Mouse (Mus musculus) hindlimb bud, embryonic 11.5 days (tissue): ENCODE measurements around the gene Gm42688.

Source experiments
- DNase-seq: peaks from one replicate; pipeline ENCODE4 v3.0.0-alpha.2; 2012; ENCODE audit warnings: low read depth, low spot score; ENCODE audit errors: extremely low spot score

The Gm42688 gene

DNA sequence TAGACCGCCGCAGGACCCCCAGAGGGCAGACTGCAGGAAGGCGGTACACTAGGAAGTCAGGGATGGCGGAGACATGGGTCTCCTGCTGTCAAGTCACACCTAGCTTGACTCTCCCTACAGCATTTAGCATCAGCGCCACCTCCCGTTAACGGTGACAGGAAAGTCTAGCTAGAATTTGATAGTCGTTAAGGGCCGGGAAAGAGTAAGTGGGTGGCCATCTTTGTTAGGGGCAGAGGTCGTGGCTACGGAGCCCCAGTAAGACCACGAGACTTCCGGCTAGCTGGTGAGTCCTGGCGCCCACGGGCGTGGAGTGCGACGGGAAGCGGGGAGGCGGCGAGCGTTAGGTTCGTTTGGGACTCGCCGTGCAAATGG, at the start of gene Gm42688, which contains the start of gene Ccdc142:
Gm42688 (plus strand) TSS at position 302 of the 372 bp plus-strand sequence.
Ccdc142 (plus strand) TSS at position 286 of the 372 bp plus-strand sequence.
- peak; percentile 71 for DNase-seq

DNA sequence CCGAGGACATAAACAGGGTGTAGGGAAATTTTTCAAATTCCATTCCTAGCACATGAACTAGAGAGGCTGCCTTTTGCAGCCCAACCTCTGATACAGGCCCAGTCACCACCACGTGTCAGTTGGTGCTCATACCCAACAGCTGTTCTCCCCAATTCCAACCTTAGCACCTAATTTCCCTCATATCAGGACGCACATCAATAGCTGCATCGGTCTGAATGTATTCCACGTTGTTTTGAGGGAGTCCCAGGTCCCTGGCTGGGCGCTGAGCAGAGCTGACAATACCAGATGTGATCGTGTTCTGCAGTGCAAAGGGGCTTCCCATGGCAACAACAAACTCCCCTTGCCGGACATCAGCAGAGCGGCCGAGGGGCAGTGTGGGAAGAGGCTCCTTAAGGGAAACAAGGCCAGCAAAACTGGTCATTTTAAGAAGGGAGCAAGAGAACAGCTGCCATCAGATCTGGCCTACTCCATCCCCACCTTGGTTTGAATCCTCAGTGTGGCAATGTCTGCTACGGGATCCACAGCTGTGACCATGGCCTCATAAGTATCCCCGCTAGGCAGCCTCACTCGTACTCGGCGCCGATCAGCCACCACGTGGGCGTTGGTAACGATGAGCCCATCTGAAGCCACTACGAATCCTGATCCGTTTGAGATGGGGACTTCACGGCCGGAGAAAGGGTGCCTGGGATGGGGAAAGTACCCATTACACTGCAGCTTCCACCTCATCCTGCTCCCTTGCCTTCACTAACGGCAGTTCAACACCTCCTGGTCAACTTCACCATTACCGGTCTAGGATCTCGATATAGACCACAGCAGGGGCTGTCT, 48.1 kb upstream of the Gm42688 start:
- DNase-seq: no peak

DNA sequence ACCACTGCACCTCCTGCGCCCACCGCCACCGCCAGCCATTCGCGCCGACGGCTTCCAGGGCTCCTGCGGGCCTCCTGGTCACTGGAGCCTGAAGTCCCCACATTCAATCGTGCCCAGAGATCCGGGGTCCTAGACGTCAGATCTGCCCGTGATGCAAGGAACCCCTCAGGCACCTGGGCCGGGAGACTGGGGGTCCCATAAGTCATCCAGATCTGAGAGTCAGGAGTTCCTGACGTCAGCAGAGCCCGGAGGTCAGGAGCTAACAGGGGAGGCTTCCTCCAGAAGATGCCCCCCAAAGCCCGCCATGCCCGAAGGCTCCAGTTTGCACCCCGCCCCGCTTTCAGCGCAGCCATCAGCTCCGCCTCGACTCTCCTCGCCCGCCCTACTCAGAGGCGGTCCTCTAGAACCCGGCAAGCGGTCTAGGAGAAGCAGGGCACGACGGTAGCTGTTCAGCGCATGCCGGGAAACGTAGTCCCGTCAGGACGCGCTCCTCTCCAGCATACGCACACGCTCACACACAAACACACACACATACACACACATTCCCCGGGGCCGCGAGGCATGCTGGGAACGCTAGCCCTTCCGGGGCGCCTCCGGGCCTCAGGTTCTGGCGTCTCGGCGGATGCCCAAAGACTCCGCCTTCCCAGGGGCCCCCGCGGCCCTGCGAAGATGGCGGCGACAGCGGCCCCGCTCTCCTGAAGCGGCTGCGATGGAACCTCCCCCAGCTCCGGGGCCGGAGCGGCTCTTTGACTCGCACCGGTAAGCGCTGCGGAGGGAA, 47.2 kb upstream of the Gm42688 start, which contains the start of gene Aup1:
Aup1 (plus strand) TSS at position 448 of the 778 bp plus-strand sequence.
- peak; percentile 86 for DNase-seq

DNA sequence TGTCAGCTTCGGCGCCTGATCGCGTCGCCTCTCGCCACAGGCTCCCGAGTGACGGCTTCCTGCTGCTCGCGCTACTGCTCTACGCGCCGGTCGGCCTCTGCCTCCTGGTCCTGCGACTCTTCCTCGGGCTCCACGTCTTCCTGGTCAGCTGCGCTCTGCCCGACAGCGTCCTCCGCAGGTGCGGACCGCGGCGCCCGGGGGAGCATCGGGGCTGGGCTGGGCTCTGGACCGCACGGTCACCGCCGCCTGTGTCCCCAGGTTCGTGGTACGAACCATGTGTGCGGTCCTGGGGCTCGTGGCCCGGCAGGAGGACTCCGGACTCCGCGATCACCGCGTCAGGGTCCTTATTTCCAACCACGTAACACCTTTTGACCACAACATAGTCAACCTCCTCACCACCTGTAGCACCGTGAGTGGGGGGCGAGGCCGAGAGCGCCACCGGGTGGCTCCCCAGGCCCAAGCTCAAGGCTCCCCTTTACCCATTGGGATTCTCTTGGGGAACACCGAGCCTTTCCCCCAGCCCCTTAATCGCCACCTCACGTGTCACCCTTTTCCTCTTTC, 46.5 kb upstream of the Gm42688 start, which contains the start of gene Htra2:
Htra2 (minus strand) TSS at position 403 of the 561 bp plus-strand sequence.
- no peak for DNase-seq

GRCm38 (mm10) chr6:83057790-83058189, 43.6 kb upstream of the Gm42688 start, which contains the start of gene Dqx1:
Gene Dqx1 (plus strand): TSS chr6:83057844.
- DNase-seq: no peak

GRCm38 (mm10) chr6:83058725-83059124, 42.7 kb upstream of the Gm42688 start:
- no peak for DNase-seq

- no peak for DNase-seq
These were observed 35.4 kb upstream of the Gm42688 start for GRCm38 (mm10) chr6:83065995-83066394.

DNA sequence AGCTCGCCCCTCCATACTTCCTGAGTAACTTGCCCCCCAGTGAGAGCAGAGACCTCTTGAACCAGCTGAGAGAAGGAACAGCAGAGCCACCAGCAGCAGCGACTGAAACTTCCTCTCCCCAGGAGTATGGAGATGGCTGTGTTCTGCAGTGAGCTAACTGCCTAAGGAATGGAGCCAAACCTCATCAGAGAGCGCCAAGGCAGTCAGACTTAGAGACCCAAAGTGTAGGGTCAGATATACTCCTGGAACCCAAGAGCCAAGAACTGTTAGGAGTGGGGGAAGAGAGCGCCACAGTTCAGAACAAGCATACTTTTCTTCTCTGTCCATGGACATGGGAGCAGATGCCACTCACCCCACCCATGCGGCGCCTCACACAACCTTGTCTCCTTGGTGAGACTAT, 35.0 kb upstream of the Gm42688 start:
- no peak for DNase-seq

DNA sequence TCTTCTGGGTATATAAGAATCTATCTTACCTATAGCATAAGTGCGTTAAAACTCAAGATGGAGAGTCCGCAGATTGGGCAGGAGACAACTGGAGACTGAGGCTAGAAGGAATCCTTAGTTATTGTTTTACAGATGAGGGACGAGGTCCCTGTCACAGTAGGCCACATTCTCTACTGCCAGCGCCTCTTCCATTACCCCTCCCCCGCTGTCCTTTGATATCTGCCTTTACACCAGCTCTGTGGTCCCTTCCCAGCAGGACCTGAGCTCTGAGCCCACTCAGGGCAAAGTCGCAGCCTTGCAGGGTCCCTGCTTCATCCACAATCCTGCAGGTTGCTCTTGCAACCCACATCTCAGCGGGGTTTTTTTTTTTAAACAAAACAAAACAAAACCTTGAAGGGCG, 33.2 kb upstream of the Gm42688 start:
- DNase-seq: no peak

- no peak for DNase-seq
These were observed 32.5 kb upstream of the Gm42688 start for GRCm38 (mm10) chr6:83068706-83069487.

DNA sequence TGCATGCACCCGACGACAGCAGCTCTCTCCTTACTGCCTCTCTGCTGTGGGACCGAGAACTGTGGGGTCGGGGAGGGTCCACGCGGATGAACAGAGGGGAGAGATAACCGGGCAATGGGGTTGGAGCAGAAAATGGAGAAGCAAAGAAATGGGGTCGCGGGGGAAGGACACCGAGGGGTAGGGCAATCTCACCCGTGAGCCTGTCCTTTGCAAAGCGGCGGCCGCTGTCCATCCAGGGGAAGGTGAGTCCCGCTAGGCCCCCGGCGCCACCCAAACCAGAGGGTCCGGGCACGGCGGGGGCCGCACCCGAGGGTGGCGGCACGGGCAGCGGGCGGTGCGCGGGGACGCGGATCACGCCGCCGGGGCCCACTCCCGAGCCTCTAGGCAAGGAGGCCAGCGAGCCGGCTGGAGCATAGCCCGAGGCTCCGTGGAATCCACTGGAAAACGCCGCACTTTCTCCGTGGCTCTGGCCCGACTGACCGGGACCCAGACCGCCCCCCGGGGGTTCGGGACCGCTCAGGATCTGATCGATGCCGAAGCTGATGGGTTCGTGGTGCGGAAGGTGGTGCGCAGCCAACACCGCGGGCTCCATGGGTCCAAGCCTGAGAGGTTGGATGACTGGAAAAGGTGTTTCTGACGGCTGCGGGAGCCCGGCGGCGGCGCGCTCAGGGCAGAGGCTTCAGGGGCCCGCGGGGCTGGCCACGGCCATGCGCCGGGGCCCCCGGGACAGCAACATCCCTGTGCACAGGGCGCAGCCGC, 31.8 kb upstream of the Gm42688 start:
- DNase-seq: no peak

- DNase-seq: no peak
These were observed 31.3 kb upstream of the Gm42688 start, which contains the start of gene Tlx2 for GRCm38 (mm10) chr6:83070247-83070310. Gene Tlx2 (minus strand): TSS chr6:83070293.

DNA sequence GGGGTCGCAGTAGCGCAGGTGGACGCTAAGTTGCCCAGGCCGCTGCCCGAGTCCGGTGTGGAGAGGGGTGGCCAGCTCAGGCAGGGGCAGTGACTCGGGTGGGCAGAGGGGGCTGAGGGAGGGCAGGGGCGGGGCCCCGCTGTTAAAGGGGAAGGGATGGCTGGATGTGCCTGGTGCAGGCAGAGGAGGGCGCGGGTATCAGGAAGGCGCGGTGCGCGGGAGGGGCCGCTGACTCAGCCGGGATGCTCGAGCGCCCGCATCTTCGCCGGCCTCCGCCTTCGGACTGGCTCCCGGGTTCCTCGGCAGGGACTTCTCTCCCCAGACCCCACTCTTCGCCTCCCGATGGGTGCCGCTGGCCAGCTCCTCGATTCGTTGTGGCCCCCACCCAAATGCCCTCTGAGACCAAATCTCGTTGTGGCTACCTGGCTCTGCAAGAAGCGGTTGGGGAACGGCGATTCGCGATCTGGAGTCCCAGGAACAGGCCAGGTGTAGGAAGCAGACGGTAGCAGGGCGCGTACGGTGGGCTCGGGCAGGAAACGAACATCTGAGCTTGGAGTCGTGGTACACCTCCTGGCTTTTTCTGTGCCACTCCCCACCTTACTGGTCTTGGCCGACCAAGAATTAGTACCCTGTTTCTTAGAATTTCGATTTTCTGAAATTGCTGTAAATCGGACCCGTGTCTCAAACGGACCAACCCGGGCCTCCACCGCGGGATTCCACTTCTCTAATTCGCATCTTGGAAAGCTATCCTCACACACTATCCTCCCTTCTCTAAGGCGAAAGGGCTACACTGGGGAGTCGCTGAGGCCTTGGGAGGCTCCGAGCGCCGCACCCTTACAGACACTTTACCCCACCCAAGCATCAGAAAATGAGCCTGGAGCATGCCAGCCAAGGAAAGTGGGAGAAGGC, 30.9 kb upstream of the Gm42688 start:
- no peak for DNase-seq

DNA sequence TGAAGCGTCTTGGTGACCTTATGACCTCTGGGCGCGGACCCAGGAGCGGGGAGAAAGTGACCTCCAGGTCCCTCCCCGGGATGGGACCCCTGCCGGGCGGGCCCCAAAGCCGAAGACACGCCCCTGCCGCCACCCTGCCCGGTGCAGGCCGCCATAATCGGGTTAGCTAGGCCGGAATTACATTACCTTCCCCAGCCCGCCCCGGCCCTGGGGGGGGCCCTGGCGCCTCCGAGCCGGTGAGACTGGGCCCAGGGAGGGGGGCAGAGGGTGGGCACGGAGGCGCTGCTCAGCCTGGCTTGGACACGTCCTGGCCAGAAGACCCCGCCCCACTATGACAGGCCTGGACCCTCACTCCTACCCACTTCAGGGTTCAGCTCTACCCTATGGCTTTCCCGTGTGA, 30.2 kb upstream of the Gm42688 start:
- DNase-seq: no peak

DNA sequence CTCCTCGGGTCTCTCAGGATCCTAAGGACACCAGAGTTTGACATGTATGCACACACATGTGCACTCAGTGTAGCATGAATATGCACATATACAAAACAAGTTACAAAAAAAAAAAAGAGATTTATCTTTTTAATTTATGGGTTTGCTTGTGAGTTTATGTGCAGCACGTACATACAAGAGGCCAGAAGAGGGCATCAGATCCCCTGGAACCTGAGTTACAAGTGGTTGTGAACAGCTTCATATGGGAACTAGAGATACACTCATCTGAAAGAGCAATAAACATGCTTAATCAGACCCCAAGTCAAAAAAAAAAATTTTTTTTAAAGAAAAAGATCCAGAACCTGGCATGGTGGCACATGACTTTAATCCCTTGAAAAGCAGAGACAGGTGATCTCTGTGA, 26.4 kb upstream of the Gm42688 start:
- DNase-seq: no peak

DNA sequence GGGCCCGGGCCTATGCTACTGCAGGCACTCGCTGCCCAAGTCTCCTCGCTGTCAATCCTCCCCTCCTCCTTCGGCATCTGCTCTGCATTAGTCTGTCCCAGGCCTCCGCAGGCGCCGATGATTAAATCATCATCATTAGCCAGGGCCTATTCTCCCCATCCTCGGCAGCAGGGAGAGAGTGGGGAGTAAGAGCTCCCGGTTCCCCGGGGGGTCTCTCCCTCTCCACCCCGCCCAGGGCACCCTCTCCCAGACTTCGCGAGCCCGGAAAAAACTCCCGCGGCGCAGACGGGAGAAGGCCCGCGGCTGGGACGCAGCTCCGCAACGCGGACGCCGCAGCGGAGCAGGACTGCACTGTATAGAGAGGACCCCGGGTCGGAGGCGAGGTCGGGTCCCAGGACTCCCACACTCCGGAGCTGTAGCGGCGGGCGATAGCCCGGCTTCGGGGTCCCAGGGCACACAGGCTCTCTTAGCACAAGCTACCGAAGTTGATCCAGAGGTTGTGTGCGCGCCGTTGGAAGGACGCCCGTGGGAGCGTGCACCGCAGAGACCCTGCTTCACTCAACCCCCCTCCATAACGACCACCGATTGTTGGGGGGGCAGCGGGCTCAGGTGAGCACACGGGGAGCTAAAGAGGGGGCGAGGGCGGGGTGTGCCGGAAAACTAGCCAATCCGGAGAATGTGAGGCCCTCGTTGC, 23.6 kb upstream of the Gm42688 start, which contains the start of gene Pcgf1:
Pcgf1 (plus strand) TSS at position 240 of the 694 bp plus-strand sequence.
- DNase-seq: no peak

- peak; percentile 96 for DNase-seq
These were observed 23.0 kb upstream of the Gm42688 start for GRCm38 (mm10) chr6:83078324-83078858.

DNA sequence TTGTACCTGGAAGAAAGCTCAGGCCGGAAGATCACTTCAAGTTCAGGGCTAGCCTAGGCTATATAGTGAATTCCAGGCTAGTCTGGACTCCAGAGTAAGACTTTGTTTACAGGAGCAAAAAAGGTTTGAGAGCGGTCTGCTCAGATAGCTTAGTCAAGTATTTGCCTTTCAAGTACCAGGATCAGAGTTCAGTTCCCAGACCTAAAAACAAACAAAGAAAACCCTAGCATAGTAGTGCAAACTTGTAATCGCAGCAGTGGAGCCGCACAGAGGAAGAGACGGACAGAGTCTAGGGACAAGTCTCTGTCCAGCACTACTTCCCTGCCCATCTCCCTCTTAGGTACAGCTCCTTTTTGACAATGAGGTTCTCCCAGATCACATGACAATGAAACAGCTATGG, 21.2 kb upstream of the Gm42688 start:
- no peak for DNase-seq

DNA sequence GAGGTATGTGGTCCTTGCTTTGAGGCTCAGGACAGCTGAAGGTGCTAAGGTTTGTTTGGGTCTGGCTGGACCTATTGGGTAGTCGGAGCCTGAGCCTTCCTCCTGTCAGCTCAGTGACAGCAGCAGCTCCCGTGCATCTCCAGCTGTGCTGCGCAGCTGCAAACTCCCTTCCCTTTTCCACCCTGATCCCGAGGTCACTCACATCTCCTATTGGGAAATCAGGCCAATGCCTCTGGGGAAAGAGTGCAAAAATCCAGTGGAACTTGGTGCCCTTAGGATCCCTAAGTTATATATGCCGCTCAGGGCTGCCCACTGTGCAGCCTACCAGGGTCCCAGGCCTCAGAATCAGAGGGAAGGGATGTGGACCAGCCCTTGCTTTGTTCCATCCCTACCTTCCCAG, 17.9 kb upstream of the Gm42688 start:
- no peak for DNase-seq
